Mouse (Mus musculus): ENCODE measurements around the gene Glipr2. TPM values are rescaled to one million over a fixed set of nuclear protein-coding genes. Genes with fewer than 3 reads are reported as not detected.

Glipr2 gene
- total RNA-seq, 2 experiments from 2014 or later, result 10.7 to 14.9 TPM

DNA sequence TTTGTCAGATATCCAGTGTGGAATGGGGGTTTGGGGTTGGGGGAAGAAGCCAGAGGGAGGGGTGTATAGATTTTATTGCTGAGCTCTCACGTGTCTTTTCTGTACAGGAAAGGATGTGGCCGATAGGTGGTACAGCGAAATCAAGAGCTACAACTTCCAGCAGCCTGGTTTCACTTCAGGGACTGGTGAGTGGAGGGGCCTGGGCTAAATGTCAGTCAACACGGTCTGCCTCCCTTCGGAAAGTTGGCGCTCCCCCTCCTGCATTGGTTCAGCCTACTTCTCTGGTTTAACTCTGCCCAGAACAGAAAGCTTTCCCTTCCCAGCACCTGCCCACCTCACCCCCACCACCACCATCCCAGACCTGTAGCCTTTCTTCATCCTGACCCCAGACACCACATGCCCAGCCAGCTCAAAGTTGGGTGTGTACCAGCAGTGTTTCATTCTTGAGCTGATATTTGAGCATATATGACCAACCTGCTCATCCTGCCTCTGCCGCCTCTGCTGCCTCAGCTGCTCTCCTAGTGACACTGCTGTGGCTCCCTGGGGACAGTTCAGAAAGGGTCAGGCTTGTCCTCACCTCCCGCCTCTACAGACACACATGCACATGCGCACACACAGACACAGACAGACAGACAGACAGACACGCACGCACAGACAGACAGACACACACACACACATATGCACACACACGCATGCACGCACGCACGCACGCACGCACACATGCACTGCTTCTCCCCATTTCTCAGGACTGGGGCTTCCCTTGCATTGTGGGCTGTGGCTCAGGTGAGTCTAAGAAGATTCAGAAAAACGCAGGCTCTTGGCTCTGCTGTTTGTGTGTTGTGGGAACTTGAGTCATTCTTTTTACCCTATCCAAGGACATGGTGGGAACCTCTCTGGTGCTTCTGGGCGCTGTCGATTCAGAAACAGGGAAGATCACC, 13.5 kb downstream of the Glipr2 start:
- no peak for DNase-seq

DNA sequence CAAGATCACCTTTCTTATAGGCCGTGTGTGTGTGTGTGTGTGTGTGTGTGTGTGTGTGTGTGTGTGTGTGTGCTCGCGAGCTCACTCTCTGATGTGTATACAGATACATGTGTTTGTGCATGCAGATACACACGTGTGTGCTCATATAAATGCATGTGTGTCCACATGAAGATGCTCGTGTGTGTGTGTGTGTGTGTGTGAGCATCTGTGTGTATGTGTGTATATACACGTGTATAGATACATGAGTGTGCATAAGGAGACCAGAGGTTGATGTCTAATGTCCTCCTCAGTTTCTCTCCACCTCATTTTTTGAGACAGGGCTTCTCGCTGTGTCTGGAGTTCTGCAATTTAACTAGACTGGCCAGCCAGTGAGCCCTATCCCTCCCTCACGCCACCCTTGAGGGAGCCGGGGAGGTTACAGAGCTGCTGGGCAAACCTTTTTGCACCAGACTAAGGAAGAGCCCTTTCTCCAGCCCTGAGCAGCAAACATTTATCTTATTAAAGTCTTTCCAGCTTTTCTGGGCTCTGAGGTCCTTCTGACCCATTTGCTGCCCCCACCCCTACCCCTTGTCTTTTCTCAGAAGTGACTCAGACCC, 14.4 kb downstream of the Glipr2 start:
- no peak for DNase-seq

- peak; percentile 71 for DNase-seq
Measured at GRCm38 (mm10) chr4:43972137-43972591, 15.0 kb downstream of the Glipr2 start.

DNA sequence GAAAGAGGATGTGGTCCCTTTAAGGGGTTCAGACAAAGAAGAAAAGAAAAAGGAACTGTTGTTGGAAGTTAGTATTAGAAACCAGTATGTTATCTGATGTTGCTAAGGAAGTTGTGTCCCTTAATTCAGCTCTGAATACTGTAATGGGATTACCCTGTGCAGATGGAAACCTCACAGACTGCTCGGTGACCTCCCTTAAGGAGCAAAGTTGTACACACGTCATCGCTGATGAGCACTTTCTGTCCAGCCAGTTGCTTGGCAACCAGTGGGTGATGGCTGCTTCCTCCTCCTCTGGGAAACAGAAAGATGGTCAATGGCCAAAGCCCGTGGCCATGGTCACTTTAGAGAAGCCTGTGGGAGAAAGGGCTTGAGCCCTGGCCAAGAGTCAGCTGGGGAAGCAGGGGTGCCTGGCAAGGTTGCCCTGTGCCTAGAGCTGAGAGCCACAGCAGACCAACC, 16.4 kb downstream of the Glipr2 start:
- DNase-seq, result peak; percentile 69

DNA sequence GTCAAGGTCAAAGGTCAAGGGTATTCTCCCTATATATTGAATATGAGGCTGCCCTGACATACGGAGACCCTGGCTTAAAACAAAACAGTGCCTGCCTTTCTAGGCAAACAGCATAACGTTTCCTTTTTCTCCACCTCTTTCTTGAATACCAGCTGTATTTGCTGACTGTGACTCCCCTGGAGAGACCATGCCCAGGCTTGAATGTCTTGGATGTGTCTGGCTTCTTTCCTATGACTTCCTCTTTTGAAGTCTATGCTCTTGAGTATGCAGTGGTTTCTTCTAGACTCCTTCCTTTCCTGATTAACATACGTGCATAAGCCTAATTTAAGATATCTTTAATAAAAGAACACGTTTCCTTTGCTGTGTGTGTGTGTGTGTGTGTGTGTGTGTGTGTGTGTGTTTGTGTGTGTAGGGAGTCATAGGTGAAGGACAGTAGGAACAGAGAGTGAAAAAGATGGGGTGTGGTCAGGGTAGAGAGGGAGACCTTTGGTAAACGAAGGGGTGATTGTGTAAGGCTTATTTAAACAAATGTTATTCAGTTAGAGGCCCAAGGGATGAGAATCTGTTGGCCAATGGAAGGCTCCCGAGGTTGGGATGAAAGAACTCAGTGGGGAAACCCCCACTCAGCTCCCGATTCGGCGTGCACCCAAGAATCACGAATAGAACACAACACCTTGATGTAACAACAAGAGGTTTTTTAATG, 17.9 kb downstream of the Glipr2 start:
- DNase-seq, result no peak

- no peak for DNase-seq
Measured at GRCm38 (mm10) chr4:43976223-43976740, 19.1 kb downstream of the Glipr2 start.

GRCm38 (mm10) chr4:43978521-43979443, 21.6 kb downstream of the Glipr2 start:
- peak; percentile 76 for DNase-seq

GRCm38 (mm10) chr4:43979746-43980145, 22.5 kb downstream of the Glipr2 start:
- peak; percentile 82 for DNase-seq

- DNase-seq, result no peak
Measured at GRCm38 (mm10) chr4:43980236-43980635, 23.0 kb downstream of the Glipr2 start.

DNA sequence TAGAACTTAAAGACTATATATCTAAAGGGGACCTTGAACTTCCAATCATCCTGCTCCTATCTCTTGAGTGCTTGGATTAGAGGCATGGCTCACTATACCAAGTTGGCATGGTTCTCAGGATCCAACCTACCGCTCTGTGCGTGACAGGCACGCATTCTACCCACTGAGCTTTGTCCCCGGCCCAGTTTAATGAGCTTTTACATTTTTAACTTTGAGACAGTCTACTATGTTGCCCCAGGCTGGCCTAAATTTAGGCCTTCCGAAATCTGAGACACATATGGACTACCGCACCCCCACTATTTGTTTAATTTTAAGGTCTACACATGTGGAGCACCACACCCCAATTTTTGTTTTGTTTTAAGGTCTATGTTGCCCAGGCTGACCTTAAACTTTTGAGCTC, 23.6 kb downstream of the Glipr2 start:
- DNase-seq, result no peak

DNA sequence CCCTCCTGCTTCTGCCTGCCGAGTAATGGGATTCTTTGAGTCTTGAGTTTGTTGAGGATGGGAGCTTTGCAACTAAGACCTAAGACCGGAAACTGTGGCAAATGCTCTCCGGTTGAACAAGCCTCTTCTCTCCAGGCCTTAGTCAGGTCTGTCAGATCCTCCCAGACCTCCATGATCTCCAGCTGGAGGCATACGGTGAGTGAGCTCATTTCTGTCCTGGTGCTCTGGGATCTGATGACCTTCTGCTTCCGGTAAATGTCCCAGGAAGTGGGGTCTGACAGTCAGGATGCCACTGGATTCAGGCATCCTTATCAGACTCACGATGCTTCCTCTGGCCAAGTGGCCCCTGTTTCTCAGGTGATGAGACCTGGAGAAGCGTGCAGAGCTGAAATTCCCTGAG, 24.1 kb downstream of the Glipr2 start:
- DNase-seq, result no peak

- DNase-seq, result peak; percentile 98
Measured at GRCm38 (mm10) chr4:43982053-43982732, 25.0 kb downstream of the Glipr2 start.

GRCm38 (mm10) chr4:43983181-43983580, 26.0 kb downstream of the Glipr2 start, which contains the start of gene Ccin:
Ccin (plus strand) TSS chr4:43983483.
- DNase-seq, result no peak

GRCm38 (mm10) chr4:43983756-43984155, 26.6 kb downstream of the Glipr2 start:
- no peak for DNase-seq

DNA sequence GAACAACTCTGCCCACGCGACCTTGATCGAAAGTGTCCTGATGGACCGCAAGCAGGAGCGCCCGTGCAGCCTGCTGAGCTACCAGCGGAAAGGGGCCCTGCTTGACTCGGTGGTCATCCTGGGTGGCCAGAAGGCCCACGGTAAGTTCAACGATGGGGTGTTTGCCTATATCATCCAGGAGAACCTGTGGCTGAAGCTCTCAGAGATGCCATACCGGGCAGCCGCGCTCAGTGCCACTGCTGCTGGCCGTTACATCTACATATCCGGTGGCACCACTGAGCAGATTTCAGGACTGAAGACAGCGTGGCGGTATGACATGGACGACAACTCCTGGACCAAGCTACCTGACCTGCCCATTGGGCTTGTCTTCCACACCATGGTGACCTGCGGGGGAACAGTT, 27.1 kb downstream of the Glipr2 start:
- no peak for DNase-seq

DNA sequence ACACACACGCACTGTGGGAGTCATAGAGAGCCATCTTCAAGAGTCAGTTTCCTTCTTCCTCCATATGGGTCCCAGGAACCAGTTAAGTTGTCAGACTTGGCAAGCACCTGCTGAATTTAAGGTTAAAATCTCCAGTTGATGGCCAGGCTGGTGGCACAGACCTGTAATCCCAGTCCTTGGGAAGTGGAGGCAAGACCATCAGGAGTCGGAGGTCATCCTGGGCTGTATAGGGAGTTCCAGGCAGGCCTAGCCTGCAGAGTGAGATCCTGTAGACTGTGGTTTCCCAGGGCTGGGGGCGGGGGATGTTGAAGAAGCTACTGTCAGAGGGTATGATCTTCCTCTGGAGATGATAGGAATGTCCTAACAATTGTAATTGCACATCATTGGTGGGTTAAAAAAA, 31.8 kb downstream of the Glipr2 start:
- no peak for DNase-seq

- no peak for DNase-seq
Measured at GRCm38 (mm10) chr4:43993072-43993471, 35.9 kb downstream of the Glipr2 start.

- DNase-seq, result no peak
Measured at GRCm38 (mm10) chr4:43994342-43994741, 37.1 kb downstream of the Glipr2 start.

GRCm38 (mm10) chr4:44003622-44004021, 46.4 kb downstream of the Glipr2 start:
- no peak for DNase-seq

DNA sequence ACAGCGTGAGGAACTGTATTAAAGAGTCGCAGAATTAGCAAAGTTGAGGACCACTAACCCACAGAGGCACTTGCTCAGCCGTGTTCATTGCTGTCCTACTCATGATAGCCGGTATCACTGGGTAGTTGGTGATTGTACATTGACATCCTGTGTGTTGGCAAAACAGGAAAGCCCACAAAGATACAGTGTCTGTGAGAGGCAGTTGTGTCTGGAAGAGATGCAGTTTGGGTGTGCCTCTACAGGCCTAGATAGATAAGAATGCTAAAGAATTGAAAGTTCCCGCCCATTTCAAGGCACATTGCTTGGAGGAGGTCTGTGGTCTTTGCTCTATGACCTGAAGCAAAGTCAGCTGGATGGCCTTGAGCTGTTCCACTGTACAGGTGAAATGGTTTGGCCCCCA, 46.9 kb downstream of the Glipr2 start, which contains the start of gene Clta:
Gene Clta (plus strand): TSS at position 327 of the 400 bp plus-strand sequence.
- DNase-seq, result no peak
